8 mouse cellular contexts compared by ENCODE assay signal in the genomic region with DNA sequence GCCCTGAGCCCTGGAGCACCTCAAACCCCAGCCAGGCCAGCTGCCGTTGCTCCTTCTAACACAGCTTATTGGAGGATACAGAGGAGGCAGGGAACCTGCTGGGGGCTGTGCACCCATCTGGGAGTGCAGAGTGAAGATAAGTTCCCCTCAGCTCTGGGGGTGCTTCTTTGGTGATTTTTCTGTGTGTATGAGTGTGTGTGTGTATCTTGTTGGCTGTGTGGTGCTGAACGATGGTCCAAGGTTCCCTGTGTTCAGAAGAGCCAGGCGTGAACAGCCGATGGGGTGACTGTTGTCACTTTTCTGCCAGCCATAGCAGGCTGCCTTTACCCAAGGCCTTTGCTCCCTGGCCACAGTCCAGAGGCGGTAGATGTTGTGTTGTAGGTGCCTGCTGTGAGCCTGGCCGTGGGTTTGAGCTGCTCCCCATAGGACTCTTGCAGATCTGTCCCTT. TPM values are rescaled to one million over a fixed set of nuclear protein-coding genes. Genes with fewer than 3 reads are reported as not detected.
DNase-seq lines count a peak whose midpoint lies in the region; ATAC-seq and TF ChIP-seq lines count a peak whose summit lies in the region.

No protein-coding gene starts in this region.

- intact Hi-C loops in left cerebral cortex, postnatal 14 days (cut with DNase I) = no loop called here
- intact Hi-C loops in left cerebral cortex, adult 2 months (cut with DNase I) = no loop called here
- intact Hi-C loops in left cerebral cortex, postnatal 36 days (cut with DNase I) = no loop called here

- H3K27ac ChIP-seq in forebrain, embryonic 10.5 days = 0 out of 2 replicates have a peak overlapping the region, but pooled peaks have one; percentile 8
- H3K27ac ChIP-seq in forebrain, embryonic 14.5 days (ENCODE audit: low read depth, low read length) = no peak overlapping the region
- H3K27ac ChIP-seq in forebrain, postnatal 0 days (ENCODE audit: low read depth, low read length) = no peak overlapping the region
- H3K27ac ChIP-seq in liver, embryonic 13.5 days = peak overlapping the region; percentile 96
- H3K27ac ChIP-seq in left cerebral cortex, adult 2 months = no peak overlapping the region

- H3K9ac ChIP-seq in forebrain, embryonic 14.5 days (ENCODE audit: low read length) = no peak overlapping the region
- H3K9ac ChIP-seq in forebrain, postnatal 0 days = peak overlapping the region; percentile 22; the same call in 1 of the 2 replicates
- H3K9ac ChIP-seq in liver, embryonic 13.5 days = peak overlapping the region; percentile 100

- TF ChIP-seq CTCF in G1E (IDR thresholded peaks at IDR 0.05; ENCODE audit: low read depth, low read length) = no peak
- no peak for TF ChIP-seq CTCF in forebrain, postnatal 0 days (IDR thresholded peaks at IDR 0.05; ENCODE audit: low read depth)
- TF ChIP-seq CTCF in left cerebral cortex, adult 2 months (IDR thresholded peaks at IDR 0.05) = no peak

- no peak for ATAC-seq in forebrain, embryonic 14.5 days
- ATAC-seq in G1E (ENCODE audit: extremely low read depth, insufficient number of reproducible peaks, low FRiP score, poor library complexity, severe bottlenecking) = peak; percentile 50
- no peak for ATAC-seq in forebrain, postnatal 0 days
- peak; percentile 83 for ATAC-seq in liver, embryonic 13.5 days (ENCODE audit: low read depth)

- no peaks in the 10 kb centered on the region for H3K9me3 ChIP-seq in forebrain, embryonic 10.5 days
- no peaks in the 10 kb centered on the region for H3K9me3 ChIP-seq in forebrain, embryonic 14.5 days (replicated peaks; ENCODE audit: control insufficient read depth, low read length)
- H3K9me3 ChIP-seq in G1E (replicated peaks) = no peaks in the 10 kb centered on the region
- no peaks in the 10 kb centered on the region for H3K9me3 ChIP-seq in forebrain, postnatal 0 days (ENCODE audit: low read length)
- no peaks in the 10 kb centered on the region for H3K9me3 ChIP-seq in liver, embryonic 13.5 days (replicated peaks)

- 84% methylated on average over 6 of the region's 6 CpGs for WGBS in forebrain, embryonic 10.5 days
- WGBS in forebrain, embryonic 14.5 days = 78% methylated on average over 6 of the region's 6 CpGs
- 66% methylated on average over 6 of the region's 6 CpGs for WGBS in forebrain, postnatal 0 days
- 43% methylated on average over 6 of the region's 6 CpGs for WGBS in liver, embryonic 13.5 days (ENCODE audit: insufficient replicate concordance)

- no peaks in the 10 kb centered on the region for H3K27me3 ChIP-seq in forebrain, embryonic 10.5 days (ENCODE audit: poor library complexity, severe bottlenecking)
- no peaks in the 10 kb centered on the region for H3K27me3 ChIP-seq in forebrain, embryonic 14.5 days (replicated peaks; ENCODE audit: control insufficient read depth, insufficient read depth, low read length)
- H3K27me3 ChIP-seq in G1E (ENCODE audit: insufficient read depth, low read length) = no peaks in the 10 kb centered on the region
- no peaks in the 10 kb centered on the region for H3K27me3 ChIP-seq in forebrain, postnatal 0 days (ENCODE audit: insufficient read depth, low read length)
- no peaks in the 10 kb centered on the region for H3K27me3 ChIP-seq in liver, embryonic 13.5 days

- no peak for DNase-seq in forebrain, embryonic 10.5 days (ENCODE audit: extremely low spot score, low spot score)
- DNase-seq in forebrain, embryonic 14.5 days (ENCODE audit: low spot score) = no peak
- peak; percentile 68 for DNase-seq in G1E (ENCODE audit: low spot score)
- DNase-seq in forebrain, postnatal 0 days = no peak
- DNase-seq in liver, embryonic 13.5 days = peak; percentile 68
- DNase-seq in left cerebral cortex, postnatal 14 days (ENCODE audit: low spot score in 2 of 2) = no peak
- DNase-seq in left cerebral cortex, adult 2 months (ENCODE audit: extremely low spot score in 1 of 2, low spot score in 2 of 2) = no peak
- no peak for DNase-seq in left cerebral cortex, postnatal 36 days (ENCODE audit: low spot score in 2 of 2)

- peaks cover 66% of the 10 kb centered on the region for H3K4me1 ChIP-seq in forebrain, embryonic 10.5 days
- H3K4me1 ChIP-seq in forebrain, embryonic 14.5 days (ENCODE audit: control insufficient read depth, insufficient read depth, low read length) = peaks cover 22% of the 10 kb centered on the region
- H3K4me1 ChIP-seq in G1E (ENCODE audit: insufficient read depth, low read depth, low read length) = peaks cover 83% of the 10 kb centered on the region
- H3K4me1 ChIP-seq in forebrain, postnatal 0 days (ENCODE audit: insufficient read depth) = peaks cover 15% of the 10 kb centered on the region
- H3K4me1 ChIP-seq in liver, embryonic 13.5 days (replicated peaks) = peaks cover 93% of the 10 kb centered on the region

- peaks cover 89% of the 10 kb centered on the region for H3K36me3 ChIP-seq in forebrain, embryonic 10.5 days (replicated peaks)
- peaks cover 43% of the 10 kb centered on the region for H3K36me3 ChIP-seq in forebrain, embryonic 14.5 days (ENCODE audit: control insufficient read depth, insufficient read depth, low read length)
- peaks cover 85% of the 10 kb centered on the region for H3K36me3 ChIP-seq in G1E (replicated peaks)
- H3K36me3 ChIP-seq in forebrain, postnatal 0 days (ENCODE audit: insufficient read depth) = peaks cover 7% of the 10 kb centered on the region; the same call in 1 of the 2 replicates
- H3K36me3 ChIP-seq in liver, embryonic 13.5 days = peaks cover 75% of the 10 kb centered on the region

- no peak overlapping the region for H3K4me2 ChIP-seq in forebrain, embryonic 14.5 days (ENCODE audit: low read length)
- no peak overlapping the region for H3K4me2 ChIP-seq in forebrain, postnatal 0 days (ENCODE audit: low read depth)
- peak overlapping the region; percentile 88 for H3K4me2 ChIP-seq in liver, embryonic 13.5 days

- 0 out of 2 replicates have a peak overlapping the region, but pooled peaks have one; percentile 10 for H3K4me3 ChIP-seq in forebrain, embryonic 10.5 days
- H3K4me3 ChIP-seq in forebrain, embryonic 14.5 days (ENCODE audit: low read depth, low read length) = no peak overlapping the region
- peak overlapping the region; percentile 63; the same call in 1 of the 2 replicates for H3K4me3 ChIP-seq in G1E (ENCODE audit: low read depth, low read length)
- no peak overlapping the region for H3K4me3 ChIP-seq in forebrain, postnatal 0 days (ENCODE audit: low read depth, low read length)
- peak overlapping the region; percentile 98 for H3K4me3 ChIP-seq in liver, embryonic 13.5 days (replicated peaks)
- no peak overlapping the region for H3K4me3 ChIP-seq in left cerebral cortex, adult 2 months

RNA-seq across cellular contexts. Expression of gene Dazap1, which starts 9.5 kb away (rescaled TPM):
- polyA plus RNA-seq in forebrain, embryonic 10.5 days (2016; fragmentation: Nextera tagmentation; extraction: Ambion mirVana) = 48.2 and 52.3 TPM in 2 replicates
- 44.5 and 46.0 TPM in 2 replicates for polyA plus RNA-seq in forebrain, embryonic 14.5 days (2014; fragmentation: Nextera tagmentation; extraction: Ambion mirVana)
- total RNA-seq in G1E (2014; fragmentation: Nextera tagmentation) = 191 and 194 TPM in 2 replicates
- total RNA-seq in G1E (2017) = 136 and 151 TPM in 2 replicates
- polyA plus RNA-seq in G1E (2012) = 533 and 565 TPM in 2 replicates
- total RNA-seq in forebrain, postnatal 0 days (2014; rRNA removed) = 120 and 122 TPM in 2 replicates
- 42.4 and 46.1 TPM in 2 replicates for polyA plus RNA-seq in forebrain, postnatal 0 days (2015; fragmentation: Nextera tagmentation; extraction: Ambion mirVana)
- 33.5 and 34.7 TPM in 2 replicates for polyA plus RNA-seq in liver, embryonic 13.5 days (2015; fragmentation: Nextera tagmentation; extraction: Ambion mirVana)
- total RNA-seq in left cerebral cortex, postnatal 14 days (2021) = 10 to 100 TPM; 84.3 to 84.9 TPM
- 10 to 100 TPM; 87.4 to 90.3 TPM for total RNA-seq in left cerebral cortex, adult 2 months (2021)
- total RNA-seq in left cerebral cortex, postnatal 36 days (2021) = 10 to 100 TPM; 71.7 to 99.0 TPM

RNA-seq across cellular contexts. Expression of gene Gamt, which starts 9.9 kb away (rescaled TPM):
- 18.3 and 19.1 TPM in 2 replicates for polyA plus RNA-seq in forebrain, embryonic 10.5 days (2016; fragmentation: Nextera tagmentation; extraction: Ambion mirVana)
- polyA plus RNA-seq in forebrain, embryonic 14.5 days (2014; fragmentation: Nextera tagmentation; extraction: Ambion mirVana) = 18.7 and 21.0 TPM in 2 replicates
- not detected in 2 replicates for total RNA-seq in G1E (2014; fragmentation: Nextera tagmentation)
- 0.17 TPM in 1 of 2 replicates, not detected in the other for total RNA-seq in G1E (2017)
- 0.18 TPM in 1 of 2 replicates, not detected in the other for polyA plus RNA-seq in G1E (2012)
- 15.2 and 18.2 TPM in 2 replicates for total RNA-seq in forebrain, postnatal 0 days (2014; rRNA removed)
- polyA plus RNA-seq in forebrain, postnatal 0 days (2015; fragmentation: Nextera tagmentation; extraction: Ambion mirVana) = 20.8 and 21.8 TPM in 2 replicates
- polyA plus RNA-seq in liver, embryonic 13.5 days (2015; fragmentation: Nextera tagmentation; extraction: Ambion mirVana) = 53.5 and 57.2 TPM in 2 replicates
- 10 to 100 TPM; 20.7 to 29.7 TPM for total RNA-seq in left cerebral cortex, postnatal 14 days (2021)
- 10 to 100 TPM; 16.6 to 23.3 TPM for total RNA-seq in left cerebral cortex, adult 2 months (2021)
- total RNA-seq in left cerebral cortex, postnatal 36 days (2021) = 10 to 100 TPM; 22.5 to 43.9 TPM

RNA-seq across cellular contexts. Expression of gene Rps15, which starts 21.5 kb away (rescaled TPM):
- 1,138 and 1,144 TPM in 2 replicates for polyA plus RNA-seq in forebrain, embryonic 10.5 days (2016; fragmentation: Nextera tagmentation; extraction: Ambion mirVana)
- polyA plus RNA-seq in forebrain, embryonic 14.5 days (2014; fragmentation: Nextera tagmentation; extraction: Ambion mirVana) = 694 and 922 TPM in 2 replicates
- total RNA-seq in G1E (2014; fragmentation: Nextera tagmentation) = 2,952 and 3,110 TPM in 2 replicates
- total RNA-seq in G1E (2017) = 3,218 and 3,548 TPM in 2 replicates
- 11,196 and 11,583 TPM in 2 replicates for polyA plus RNA-seq in G1E (2012)
- 1,181 and 1,718 TPM in 2 replicates for total RNA-seq in forebrain, postnatal 0 days (2014; rRNA removed)
- 681 and 897 TPM in 2 replicates for polyA plus RNA-seq in forebrain, postnatal 0 days (2015; fragmentation: Nextera tagmentation; extraction: Ambion mirVana)
- polyA plus RNA-seq in liver, embryonic 13.5 days (2015; fragmentation: Nextera tagmentation; extraction: Ambion mirVana) = 792 and 836 TPM in 2 replicates
- total RNA-seq in left cerebral cortex, postnatal 14 days (2021) = 100 to 1,000 TPM; 743 to 795 TPM
- total RNA-seq in left cerebral cortex, adult 2 months (2021) = 100 to 1,000 TPM; 816 to 913 TPM
- total RNA-seq in left cerebral cortex, postnatal 36 days (2021) = 100 to 1,000 TPM; 799 to 946 TPM

RNA-seq across cellular contexts. Expression of gene Ndufs7, which starts 21.8 kb away (rescaled TPM):
- polyA plus RNA-seq in forebrain, embryonic 10.5 days (2016; fragmentation: Nextera tagmentation; extraction: Ambion mirVana) = 309 and 314 TPM in 2 replicates
- polyA plus RNA-seq in forebrain, embryonic 14.5 days (2014; fragmentation: Nextera tagmentation; extraction: Ambion mirVana) = 269 and 351 TPM in 2 replicates
- 246 and 251 TPM in 2 replicates for total RNA-seq in G1E (2014; fragmentation: Nextera tagmentation)
- total RNA-seq in G1E (2017) = 152 and 156 TPM in 2 replicates
- polyA plus RNA-seq in G1E (2012) = 222 and 257 TPM in 2 replicates
- total RNA-seq in forebrain, postnatal 0 days (2014; rRNA removed) = 162 and 212 TPM in 2 replicates
- polyA plus RNA-seq in forebrain, postnatal 0 days (2015; fragmentation: Nextera tagmentation; extraction: Ambion mirVana) = 343 and 394 TPM in 2 replicates
- polyA plus RNA-seq in liver, embryonic 13.5 days (2015; fragmentation: Nextera tagmentation; extraction: Ambion mirVana) = 241 and 294 TPM in 2 replicates
- 100 to 1,000 TPM; 171 to 187 TPM for total RNA-seq in left cerebral cortex, postnatal 14 days (2021)
- total RNA-seq in left cerebral cortex, adult 2 months (2021) = 100 to 1,000 TPM; 194 to 206 TPM
- total RNA-seq in left cerebral cortex, postnatal 36 days (2021) = 100 to 1,000 TPM; 185 to 213 TPM

RNA-seq across cellular contexts. Expression of gene Apc2, which starts 25.0 kb away (rescaled TPM):
- 19.4 and 27.0 TPM in 2 replicates for polyA plus RNA-seq in forebrain, embryonic 10.5 days (2016; fragmentation: Nextera tagmentation; extraction: Ambion mirVana)
- 154 and 213 TPM in 2 replicates for polyA plus RNA-seq in forebrain, embryonic 14.5 days (2014; fragmentation: Nextera tagmentation; extraction: Ambion mirVana)
- 0.10 and 0.23 TPM in 2 replicates for total RNA-seq in G1E (2014; fragmentation: Nextera tagmentation)
- total RNA-seq in G1E (2017) = 0.06 and 0.11 TPM in 2 replicates
- polyA plus RNA-seq in G1E (2012) = 0.02 and 0.04 TPM in 2 replicates
- total RNA-seq in forebrain, postnatal 0 days (2014; rRNA removed) = 309 and 328 TPM in 2 replicates
- 85.3 and 112 TPM in 2 replicates for polyA plus RNA-seq in forebrain, postnatal 0 days (2015; fragmentation: Nextera tagmentation; extraction: Ambion mirVana)
- 0.13 and 0.24 TPM in 2 replicates for polyA plus RNA-seq in liver, embryonic 13.5 days (2015; fragmentation: Nextera tagmentation; extraction: Ambion mirVana)
- total RNA-seq in left cerebral cortex, postnatal 14 days (2021) = 100 to 1,000 TPM; 131 to 139 TPM
- 100 to 1,000 TPM; 111 to 113 TPM for total RNA-seq in left cerebral cortex, adult 2 months (2021)
- 100 to 1,000 TPM; 105 to 116 TPM for total RNA-seq in left cerebral cortex, postnatal 36 days (2021)

Comparison
In these comparisons a context has a peak if more than half of its experiments do, and no peak if none do; other contexts are left out.
1. H3K27ac ChIP-seq: peak in forebrain, embryonic 10.5 days (single experiment) and liver, embryonic 13.5 days (single experiment); none in forebrain, embryonic 14.5 days (single experiment), forebrain, postnatal 0 days (single experiment) and left cerebral cortex, adult 2 months (single experiment).
2. H3K4me3 ChIP-seq: peak in forebrain, embryonic 10.5 days (single experiment), G1E (single experiment) and liver, embryonic 13.5 days (single experiment); none in forebrain, embryonic 14.5 days (single experiment), forebrain, postnatal 0 days (single experiment) and left cerebral cortex, adult 2 months (single experiment).
3. DNase-seq: peak in G1E (single experiment) and liver, embryonic 13.5 days (single experiment); none in forebrain, embryonic 10.5 days (single experiment), forebrain, embryonic 14.5 days (single experiment), forebrain, postnatal 0 days (single experiment), left cerebral cortex, postnatal 14 days (0 of 2), left cerebral cortex, adult 2 months (0 of 2) and left cerebral cortex, postnatal 36 days (0 of 2).
4. ATAC-seq: peak in G1E (single experiment) and liver, embryonic 13.5 days (single experiment); none in forebrain, embryonic 14.5 days (single experiment) and forebrain, postnatal 0 days (single experiment).
5. RNA of gene Gamt, which starts 9.9 kb away (total RNA-seq): 22.5 to 43.9 TPM in left cerebral cortex, postnatal 36 days, 20.7 to 29.7 TPM in left cerebral cortex, postnatal 14 days, 16.6 to 23.3 TPM in left cerebral cortex, adult 2 months and 15.2 to 18.2 TPM in forebrain, postnatal 0 days; 0.17 TPM in G1E; every median in the first group is over 10 times any median in the second.